Mouse (Mus musculus): Measurements from ENCODE around the gene Lenep. TPM values are rescaled to one million over a fixed set of nuclear protein-coding genes. Genes with fewer than 3 reads are reported as not detected.

Gene Lenep
- total and polyA plus RNA-seq, 2 experiments: not detected

- no peaks in the 10 kb centered on the region for H3K36me3 ChIP-seq (ENCODE audit: control insufficient read depth, insufficient read depth, low read length)
- 79% methylated on average over 6 of the region's 6 CpGs for WGBS
- H3K4me1 ChIP-seq (ENCODE audit: control insufficient read depth, insufficient read depth, low read length): no peaks in the 10 kb centered on the region; the same call in 1 of the 2 replicates
- H3K79me2 ChIP-seq (ENCODE audit: control insufficient read depth, insufficient read depth, low read length): no peaks in the 10 kb centered on the region
- H3K27me3 ChIP-seq (ENCODE audit: control insufficient read depth, insufficient read depth, low read length): no peaks in the 10 kb centered on the region
- no peak overlapping the region for H3K9ac ChIP-seq (ENCODE audit: low read depth, low read length)
- TF ChIP-seq POLR2A (IDR thresholded peaks at IDR 0.05; ENCODE audit: extremely low read depth, insufficient read depth, low read length) (no peak), CTCF (IDR thresholded peaks at IDR 0.05; ENCODE audit: low read depth, low read length) (no peak)
- no peak overlapping the region for H3K27ac ChIP-seq (replicated peaks; ENCODE audit: insufficient read depth, low read depth, low read length)
- no peak for DNase-seq (ENCODE audit: extremely low read depth, low read depth, low spot score)
- H3K4me3 ChIP-seq (ENCODE audit: insufficient read depth, low read depth, low read length): no peak overlapping the region
These were observed 43.0 kb downstream of the Lenep start for GRCm38 (mm10) chr3:89359630-89360029.

DNA sequence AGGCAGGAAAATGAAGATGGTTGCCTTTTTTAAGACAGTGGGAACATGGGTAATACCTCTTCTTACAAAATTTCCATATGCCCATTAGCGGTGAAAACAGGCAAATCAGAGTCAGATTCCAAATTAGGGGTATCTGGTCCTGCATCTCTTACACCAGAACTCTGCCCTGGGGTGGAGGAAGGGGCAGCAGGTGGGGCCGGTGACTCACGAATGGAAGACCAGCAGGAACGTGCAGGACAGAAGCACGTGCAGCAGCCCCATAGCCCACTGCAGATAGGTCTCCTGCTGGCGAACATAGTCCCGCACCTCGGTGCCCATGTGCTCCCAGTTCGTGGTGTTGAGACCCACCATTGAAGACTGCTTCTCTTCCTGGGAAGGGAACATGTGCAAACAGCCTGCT is 46.6 kb downstream of the Lenep start:
- H3K36me3 ChIP-seq (ENCODE audit: control insufficient read depth, insufficient read depth, low read length): no peaks in the 10 kb centered on the region
- H3K9ac ChIP-seq (ENCODE audit: low read depth, low read length): no peak overlapping the region
- H3K4me1 ChIP-seq (ENCODE audit: control insufficient read depth, insufficient read depth, low read length): no peaks in the 10 kb centered on the region; the same call in 1 of the 2 replicates
- H3K27ac ChIP-seq (replicated peaks; ENCODE audit: insufficient read depth, low read depth, low read length): no peak overlapping the region
- 89% methylated on average over 9 of the region's 9 CpGs for WGBS
- H3K27me3 ChIP-seq (ENCODE audit: control insufficient read depth, insufficient read depth, low read length): no peaks in the 10 kb centered on the region
- no peaks in the 10 kb centered on the region for H3K79me2 ChIP-seq (ENCODE audit: control insufficient read depth, insufficient read depth, low read length)
- H3K4me3 ChIP-seq (ENCODE audit: insufficient read depth, low read depth, low read length): no peak overlapping the region
- DNase-seq (ENCODE audit: extremely low read depth, low read depth, low spot score): no peak
- TF ChIP-seq POLR2A (IDR thresholded peaks at IDR 0.05; ENCODE audit: extremely low read depth, insufficient read depth, low read length): no peak
- no peak for TF ChIP-seq CTCF (IDR thresholded peaks at IDR 0.05; ENCODE audit: low read depth, low read length)

DNA sequence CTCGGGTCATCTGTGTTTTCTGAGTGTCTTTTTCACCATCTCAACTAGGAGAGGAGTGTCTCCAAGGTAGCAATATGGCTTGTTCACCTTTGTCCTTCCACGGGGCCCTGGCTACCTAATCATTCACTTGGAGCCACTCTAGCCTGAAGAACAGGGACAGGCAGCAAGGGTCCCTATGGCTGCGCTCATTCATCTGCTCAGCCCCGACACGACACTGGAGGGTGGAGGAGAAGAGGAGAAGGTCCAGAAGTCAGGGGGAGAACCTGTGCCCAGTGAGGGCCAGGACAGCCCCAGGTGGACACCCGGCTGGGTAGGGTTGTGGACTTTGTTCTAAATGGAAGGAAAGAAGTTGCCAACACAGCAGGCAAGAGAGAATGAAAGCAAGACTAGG is 47.1 kb downstream of the Lenep start:
- H3K4me1 ChIP-seq (ENCODE audit: control insufficient read depth, insufficient read depth, low read length): no peaks in the 10 kb centered on the region; the same call in 1 of the 2 replicates
- WGBS: 59% methylated on average over 6 of the region's 6 CpGs
- DNase-seq (ENCODE audit: extremely low read depth, low read depth, low spot score): no peak
- no peaks in the 10 kb centered on the region for H3K36me3 ChIP-seq (ENCODE audit: control insufficient read depth, insufficient read depth, low read length)
- no peak overlapping the region for H3K27ac ChIP-seq (replicated peaks; ENCODE audit: insufficient read depth, low read depth, low read length)
- no peaks in the 10 kb centered on the region for H3K79me2 ChIP-seq (ENCODE audit: control insufficient read depth, insufficient read depth, low read length)
- no peaks in the 10 kb centered on the region for H3K27me3 ChIP-seq (ENCODE audit: control insufficient read depth, insufficient read depth, low read length)
- no peak overlapping the region for H3K9ac ChIP-seq (ENCODE audit: low read depth, low read length)
- TF ChIP-seq POLR2A (IDR thresholded peaks at IDR 0.05; ENCODE audit: extremely low read depth, insufficient read depth, low read length): no peak
- H3K4me3 ChIP-seq (ENCODE audit: insufficient read depth, low read depth, low read length): no peak overlapping the region

- no peaks in the 10 kb centered on the region for H3K79me2 ChIP-seq (ENCODE audit: control insufficient read depth, insufficient read depth, low read length)
- no peaks in the 10 kb centered on the region for H3K27me3 ChIP-seq (ENCODE audit: control insufficient read depth, insufficient read depth, low read length)
- 16% methylated on average over 5 of the region's 5 CpGs for WGBS
- DNase-seq (ENCODE audit: extremely low read depth, low read depth, low spot score): peak; percentile 48
- H3K36me3 ChIP-seq (ENCODE audit: control insufficient read depth, insufficient read depth, low read length): no peaks in the 10 kb centered on the region
- peak; percentile 83 for TF ChIP-seq CTCF (IDR thresholded peaks at IDR 0.05; ENCODE audit: low read depth, low read length)
- TF ChIP-seq POLR2A (IDR thresholded peaks at IDR 0.05; ENCODE audit: extremely low read depth, insufficient read depth, low read length): no peak
- H3K4me1 ChIP-seq (ENCODE audit: control insufficient read depth, insufficient read depth, low read length): no peaks in the 10 kb centered on the region; the same call in 1 of the 2 replicates
- H3K27ac ChIP-seq (replicated peaks; ENCODE audit: insufficient read depth, low read depth, low read length): no peak overlapping the region
- no peak overlapping the region for H3K9ac ChIP-seq (ENCODE audit: low read depth, low read length)
- no peak overlapping the region for H3K4me3 ChIP-seq (ENCODE audit: insufficient read depth, low read depth, low read length)
These were observed 47.6 kb downstream of the Lenep start for GRCm38 (mm10) chr3:89354816-89355511.

DNA sequence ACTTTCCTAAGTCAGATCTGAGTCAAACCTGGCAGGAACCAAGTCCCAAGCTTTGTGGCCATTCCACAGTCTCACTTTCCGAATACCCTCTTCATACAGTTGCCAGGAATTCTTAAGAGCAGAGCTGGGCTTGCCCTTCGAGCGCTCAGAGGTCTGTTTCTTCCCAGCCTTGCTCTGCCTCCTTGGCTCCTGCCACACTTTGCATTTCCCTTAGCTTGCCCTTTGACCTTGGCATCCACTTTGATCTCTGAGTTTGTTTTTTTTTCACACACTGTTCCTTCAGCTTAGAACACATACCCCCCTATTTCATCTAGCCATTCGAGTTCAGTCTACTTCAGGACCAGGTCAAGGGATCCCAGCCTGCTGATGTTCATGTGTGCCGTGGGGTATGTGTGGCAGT is 51.3 kb downstream of the Lenep start:
- DNase-seq (ENCODE audit: extremely low read depth, low read depth, low spot score): no peak
- Histone ChIP-seq H3K4me1 (ENCODE audit: control insufficient read depth, insufficient read depth, low read length) (no peaks in the 10 kb centered on the region; the same call in 1 of the 2 replicates), H3K9ac (ENCODE audit: low read depth, low read length) (no peak overlapping the region), H3K79me2 (ENCODE audit: control insufficient read depth, insufficient read depth, low read length) (no peaks in the 10 kb centered on the region), H3K27me3 (ENCODE audit: control insufficient read depth, insufficient read depth, low read length) (0 out of 2 replicates have a peak, but pooled peaks cover 5% of the 10 kb centered on the region), H3K4me3 (ENCODE audit: insufficient read depth, low read depth, low read length) (no peak overlapping the region), H3K27ac (replicated peaks; ENCODE audit: insufficient read depth, low read depth, low read length) (no peak overlapping the region), H3K36me3 (ENCODE audit: control insufficient read depth, insufficient read depth, low read length) (no peaks in the 10 kb centered on the region)
- TF ChIP-seq POLR2A (IDR thresholded peaks at IDR 0.05; ENCODE audit: extremely low read depth, insufficient read depth, low read length) (no peak), CTCF (IDR thresholded peaks at IDR 0.05; ENCODE audit: low read depth, low read length) (no peak)
- 83% methylated on average over 5 of the region's 5 CpGs for WGBS

Other genes with a start within 250 kb of the Lenep start
- 0.09 and 0.20 TPM in 2 replicates for gene Hcn3, start 242.6 kb downstream of the Lenep start, total RNA-seq (2014; rRNA removed)
- 0.19 and 0.44 TPM in 2 replicates for gene Hcn3, start 242.6 kb downstream of the Lenep start, polyA plus RNA-seq (2012; rRNA removed)
- gene Clk2, start 238.0 kb downstream of the Lenep start, total RNA-seq (2014; rRNA removed): 7.4 and 9.3 TPM in 2 replicates
- 14.6 and 23.9 TPM in 2 replicates for gene Clk2, start 238.0 kb downstream of the Lenep start, polyA plus RNA-seq (2012; rRNA removed)
- gene Scamp3, start 225.3 kb downstream of the Lenep start, total RNA-seq (2014; rRNA removed): 9.1 and 15.6 TPM in 2 replicates
- gene Scamp3, start 225.3 kb downstream of the Lenep start, polyA plus RNA-seq (2012; rRNA removed): 105 and 120 TPM in 2 replicates
- 0.09 and 0.54 TPM in 2 replicates for gene Fam189b, start 219.7 kb downstream of the Lenep start, total RNA-seq (2014; rRNA removed)
- 1.8 and 4.1 TPM in 2 replicates for gene Fam189b, start 219.7 kb downstream of the Lenep start, polyA plus RNA-seq (2012; rRNA removed)
- gene Gba, start 199.9 kb downstream of the Lenep start, total RNA-seq (2014; rRNA removed): 24.1 and 32.7 TPM in 2 replicates
- gene Gba, start 199.9 kb downstream of the Lenep start, polyA plus RNA-seq (2012; rRNA removed): 33.2 and 36.6 TPM in 2 replicates
- 0.92 and 1.4 TPM in 2 replicates for gene Thbs3, start 187.6 kb downstream of the Lenep start, total RNA-seq (2014; rRNA removed)
- gene Thbs3, start 187.6 kb downstream of the Lenep start, polyA plus RNA-seq (2012; rRNA removed): 0.85 and 1.2 TPM in 2 replicates
- 105 and 122 TPM in 2 replicates for gene Mtx1, start 175.7 kb downstream of the Lenep start, total RNA-seq (2014; rRNA removed)
- 167 and 187 TPM in 2 replicates for gene Mtx1, start 175.7 kb downstream of the Lenep start, polyA plus RNA-seq (2012; rRNA removed)
- 0.60 and 1.7 TPM in 2 replicates for gene Muc1, start 173.7 kb downstream of the Lenep start, total RNA-seq (2014; rRNA removed)
- gene Muc1, start 173.7 kb downstream of the Lenep start, polyA plus RNA-seq (2012; rRNA removed): 1.3 and 1.7 TPM in 2 replicates
- 45.1 and 60.3 TPM in 2 replicates for gene Krtcap2, start 156.8 kb downstream of the Lenep start, total RNA-seq (2014; rRNA removed)
- gene Krtcap2, start 156.8 kb downstream of the Lenep start, polyA plus RNA-seq (2012; rRNA removed): 157 and 197 TPM in 2 replicates
- gene Trim46, start 156.5 kb downstream of the Lenep start, total RNA-seq (2014; rRNA removed): 0.07 and 0.18 TPM in 2 replicates
- gene Trim46, start 156.5 kb downstream of the Lenep start, polyA plus RNA-seq (2012; rRNA removed): 0.16 and 0.25 TPM in 2 replicates
- 102 and 131 TPM in 2 replicates for gene Dpm3, start 143.4 kb downstream of the Lenep start, total RNA-seq (2014; rRNA removed)
- gene Dpm3, start 143.4 kb downstream of the Lenep start, polyA plus RNA-seq (2012; rRNA removed): 243 and 245 TPM in 2 replicates
- gene Slc50a1, start 132.2 kb downstream of the Lenep start, total RNA-seq (2014; rRNA removed): 6.4 and 7.0 TPM in 2 replicates
- 36.3 and 41.2 TPM in 2 replicates for gene Slc50a1, start 132.2 kb downstream of the Lenep start, polyA plus RNA-seq (2012; rRNA removed)
- gene Efna1, start 121.7 kb downstream of the Lenep start, total RNA-seq (2014; rRNA removed): 22.1 and 35.2 TPM in 2 replicates
- gene Efna1, start 121.7 kb downstream of the Lenep start, polyA plus RNA-seq (2012; rRNA removed): 73.1 and 73.4 TPM in 2 replicates
- gene Efna3, start 79.8 kb downstream of the Lenep start, total RNA-seq (2014; rRNA removed): not detected in 2 replicates
- gene Efna3, start 79.8 kb downstream of the Lenep start, polyA plus RNA-seq (2012; rRNA removed): not detected in 2 replicates
- gene Efna4, start 64.8 kb downstream of the Lenep start, total RNA-seq (2014; rRNA removed): not detected in 2 replicates
- 0.06 and 0.27 TPM in 2 replicates for gene Efna4, start 64.8 kb downstream of the Lenep start, polyA plus RNA-seq (2012; rRNA removed)
- gene Adam15, start 52.8 kb downstream of the Lenep start, total RNA-seq (2014; rRNA removed): 1.4 and 2.6 TPM in 2 replicates
- 4.7 and 5.4 TPM in 2 replicates for gene Adam15, start 52.8 kb downstream of the Lenep start, polyA plus RNA-seq (2012; rRNA removed)
- not detected in 2 replicates for gene Dcst2, start 40.8 kb downstream of the Lenep start, total RNA-seq (2014; rRNA removed)
- 0.05 TPM in 1 of 2 replicates, not detected in the other for gene Dcst2, start 40.8 kb downstream of the Lenep start, polyA plus RNA-seq (2012; rRNA removed)
- not detected in 2 replicates for gene Dcst1, start 37.5 kb downstream of the Lenep start, total RNA-seq (2014; rRNA removed)
- 0.04 TPM in 1 of 2 replicates, not detected in the other for gene Dcst1, start 37.5 kb downstream of the Lenep start, polyA plus RNA-seq (2012; rRNA removed)
- gene Zbtb7b, start 8.0 kb downstream of the Lenep start, total RNA-seq (2014; rRNA removed): 28.9 and 31.9 TPM in 2 replicates
- 85.0 and 87.2 TPM in 2 replicates for gene Zbtb7b, start 8.0 kb downstream of the Lenep start, polyA plus RNA-seq (2012; rRNA removed)
- gene Flad1, start 9.1 kb upstream of the Lenep start, total RNA-seq (2014; rRNA removed): 29.0 and 33.0 TPM in 2 replicates
- gene Flad1, start 9.1 kb upstream of the Lenep start, polyA plus RNA-seq (2012; rRNA removed): 62.6 and 67.3 TPM in 2 replicates
- 3.0 and 6.0 TPM in 2 replicates for gene Cks1b, start 15.6 kb upstream of the Lenep start, total RNA-seq (2014; rRNA removed)
- gene Cks1b, start 15.6 kb upstream of the Lenep start, polyA plus RNA-seq (2012; rRNA removed): 7.9 and 11.0 TPM in 2 replicates
- 37.7 and 42.0 TPM in 2 replicates for gene Shc1, start 15.7 kb upstream of the Lenep start, total RNA-seq (2014; rRNA removed)
- gene Shc1, start 15.7 kb upstream of the Lenep start, polyA plus RNA-seq (2012; rRNA removed): 56.8 and 57.4 TPM in 2 replicates
- gene Pygo2, start 27.4 kb upstream of the Lenep start, total RNA-seq (2014; rRNA removed): 4.4 and 9.9 TPM in 2 replicates
- 26.5 and 29.0 TPM in 2 replicates for gene Pygo2, start 27.4 kb upstream of the Lenep start, polyA plus RNA-seq (2012; rRNA removed)
- 5.7 and 5.9 TPM in 2 replicates for gene Pbxip1, start 33.9 kb upstream of the Lenep start, total RNA-seq (2014; rRNA removed)
- 6.6 and 9.1 TPM in 2 replicates for gene Pbxip1, start 33.9 kb upstream of the Lenep start, polyA plus RNA-seq (2012; rRNA removed)
- gene Pmvk, start 51.7 kb upstream of the Lenep start, total RNA-seq (2014; rRNA removed): 79.5 and 112 TPM in 2 replicates
- gene Pmvk, start 51.7 kb upstream of the Lenep start, polyA plus RNA-seq (2012; rRNA removed): 82.1 and 108 TPM in 2 replicates
- gene Kcnn3, start 117.4 kb upstream of the Lenep start, total RNA-seq (2014; rRNA removed): under 0.01 and 0.13 TPM in 2 replicates
- gene Kcnn3, start 117.4 kb upstream of the Lenep start, polyA plus RNA-seq (2012; rRNA removed): 0.06 TPM in 1 of 2 replicates, not detected in the other

Data from liver, adult 2 months (tissue).